Mouse (Mus musculus): ENCODE data around the gene Myl10. TPM values are rescaled to one million over a fixed set of nuclear protein-coding genes. Genes with fewer than 3 reads are reported as not detected.
A peak's percentile ranks its signal among the peaks of the same experiment; 100 is the strongest.

Myl10 gene
- total and polyA plus RNA-seq, 2 experiments, result not detected

- H3K36me3 ChIP-seq (ENCODE audit: control insufficient read depth, insufficient read depth, low read length), result no peaks in the 10 kb centered on the region
- TF ChIP-seq POLR2A (IDR thresholded peaks at IDR 0.05; ENCODE audit: extremely low read depth, insufficient read depth, low read length), result no peak
- no peak for TF ChIP-seq CTCF (IDR thresholded peaks at IDR 0.05; ENCODE audit: low read depth, low read length)
- H3K27me3 ChIP-seq (ENCODE audit: control insufficient read depth, insufficient read depth, low read length), result no peaks in the 10 kb centered on the region
- no peak overlapping the region for H3K4me3 ChIP-seq (ENCODE audit: insufficient read depth, low read depth, low read length)
- no peaks in the 10 kb centered on the region for H3K79me2 ChIP-seq (ENCODE audit: control insufficient read depth, insufficient read depth, low read length)
- no peak overlapping the region for H3K27ac ChIP-seq (replicated peaks; ENCODE audit: insufficient read depth, low read depth, low read length)
- H3K9ac ChIP-seq (ENCODE audit: low read depth, low read length), result no peak overlapping the region
- 89% methylated on average over 10 of the region's 10 CpGs for WGBS
- H3K4me1 ChIP-seq (ENCODE audit: control insufficient read depth, insufficient read depth, low read length), result peaks cover 2% of the 10 kb centered on the region; the same call in 1 of the 2 replicates
- no peak for DNase-seq (ENCODE audit: extremely low read depth, low read depth, low spot score)
These were observed 30.7 kb upstream of the Myl10 start for GRCm38 (mm10) chr5:136662281-136662680.

GRCm38 (mm10) chr5:136662822-136663221 lies 30.1 kb upstream of the Myl10 start:
- Histone ChIP-seq H3K4me3 (ENCODE audit: insufficient read depth, low read depth, low read length) (no peak overlapping the region), H3K9ac (ENCODE audit: low read depth, low read length) (no peak overlapping the region), H3K79me2 (ENCODE audit: control insufficient read depth, insufficient read depth, low read length) (no peaks in the 10 kb centered on the region), H3K36me3 (ENCODE audit: control insufficient read depth, insufficient read depth, low read length) (no peaks in the 10 kb centered on the region), H3K4me1 (ENCODE audit: control insufficient read depth, insufficient read depth, low read length) (peaks cover 2% of the 10 kb centered on the region; the same call in 1 of the 2 replicates), H3K27me3 (ENCODE audit: control insufficient read depth, insufficient read depth, low read length) (no peaks in the 10 kb centered on the region), H3K27ac (replicated peaks; ENCODE audit: insufficient read depth, low read depth, low read length) (no peak overlapping the region)
- peak; percentile 91 for DNase-seq (ENCODE audit: extremely low read depth, low read depth, low spot score)
- WGBS, result 13% methylated on average over 1 of the region's 1 CpGs
- TF ChIP-seq CTCF (IDR thresholded peaks at IDR 0.05; ENCODE audit: low read depth, low read length) (no peak), POLR2A (IDR thresholded peaks at IDR 0.05; ENCODE audit: extremely low read depth, insufficient read depth, low read length) (no peak)

- DNase-seq (ENCODE audit: extremely low read depth, low read depth, low spot score), result peak; percentile 60
- Histone ChIP-seq H3K27ac (replicated peaks; ENCODE audit: insufficient read depth, low read depth, low read length) (no peak overlapping the region), H3K4me1 (ENCODE audit: control insufficient read depth, insufficient read depth, low read length) (peaks cover 2% of the 10 kb centered on the region; the same call in 1 of the 2 replicates), H3K9ac (ENCODE audit: low read depth, low read length) (no peak overlapping the region), H3K4me3 (ENCODE audit: insufficient read depth, low read depth, low read length) (no peak overlapping the region), H3K27me3 (ENCODE audit: control insufficient read depth, insufficient read depth, low read length) (no peaks in the 10 kb centered on the region), H3K79me2 (ENCODE audit: control insufficient read depth, insufficient read depth, low read length) (no peaks in the 10 kb centered on the region), H3K36me3 (ENCODE audit: control insufficient read depth, insufficient read depth, low read length) (no peaks in the 10 kb centered on the region)
- TF ChIP-seq CTCF (IDR thresholded peaks at IDR 0.05; ENCODE audit: low read depth, low read length) (peak; percentile 87), POLR2A (IDR thresholded peaks at IDR 0.05; ENCODE audit: extremely low read depth, insufficient read depth, low read length) (no peak)
- 6% methylated on average over 9 of the region's 9 CpGs for WGBS
These were observed 28.4 kb upstream of the Myl10 start for GRCm38 (mm10) chr5:136664497-136664896.

- 83% methylated on average over 18 of the region's 18 CpGs for WGBS
- no peaks in the 10 kb centered on the region for H3K36me3 ChIP-seq (ENCODE audit: control insufficient read depth, insufficient read depth, low read length)
- H3K79me2 ChIP-seq (ENCODE audit: control insufficient read depth, insufficient read depth, low read length), result no peaks in the 10 kb centered on the region
These were observed 16.5 kb upstream of the Myl10 start for GRCm38 (mm10) chr5:136676315-136677030.

GRCm38 (mm10) chr5:136678840-136679348 lies 14.1 kb upstream of the Myl10 start:
- H3K79me2 ChIP-seq (ENCODE audit: control insufficient read depth, insufficient read depth, low read length), result no peaks in the 10 kb centered on the region
- 84% methylated on average over 6 of the region's 6 CpGs for WGBS
- H3K9ac ChIP-seq (ENCODE audit: low read depth, low read length), result no peak overlapping the region
- no peaks in the 10 kb centered on the region for H3K36me3 ChIP-seq (ENCODE audit: control insufficient read depth, insufficient read depth, low read length)
- no peaks in the 10 kb centered on the region for H3K4me1 ChIP-seq (ENCODE audit: control insufficient read depth, insufficient read depth, low read length)
- H3K4me3 ChIP-seq (ENCODE audit: insufficient read depth, low read depth, low read length), result no peak overlapping the region
- no peak for DNase-seq (ENCODE audit: extremely low read depth, low read depth, low spot score)
- no peak overlapping the region for H3K27ac ChIP-seq (replicated peaks; ENCODE audit: insufficient read depth, low read depth, low read length)
- no peaks in the 10 kb centered on the region for H3K27me3 ChIP-seq (ENCODE audit: control insufficient read depth, insufficient read depth, low read length)
- TF ChIP-seq POLR2A (IDR thresholded peaks at IDR 0.05; ENCODE audit: extremely low read depth, insufficient read depth, low read length), result no peak
- TF ChIP-seq CTCF (IDR thresholded peaks at IDR 0.05; ENCODE audit: low read depth, low read length), result no peak

More at GRCm38 (mm10) chr5:136676315-136677030, 16.5 kb upstream of the Myl10 start:
- Histone ChIP-seq H3K27ac (replicated peaks; ENCODE audit: insufficient read depth, low read depth, low read length) (no peak overlapping the region), H3K4me3 (ENCODE audit: insufficient read depth, low read depth, low read length) (no peak overlapping the region), H3K27me3 (ENCODE audit: control insufficient read depth, insufficient read depth, low read length) (no peaks in the 10 kb centered on the region), H3K4me1 (ENCODE audit: control insufficient read depth, insufficient read depth, low read length) (no peaks in the 10 kb centered on the region), H3K9ac (ENCODE audit: low read depth, low read length) (no peak overlapping the region)
- no peak for DNase-seq (ENCODE audit: extremely low read depth, low read depth, low spot score)
- TF ChIP-seq POLR2A (IDR thresholded peaks at IDR 0.05; ENCODE audit: extremely low read depth, insufficient read depth, low read length) (no peak), CTCF (IDR thresholded peaks at IDR 0.05; ENCODE audit: low read depth, low read length) (no peak)

GRCm38 (mm10) chr5:136686349-136686748 lies 6.6 kb upstream of the Myl10 start:
- 91% methylated on average over 4 of the region's 4 CpGs for WGBS
- H3K4me3 ChIP-seq (ENCODE audit: insufficient read depth, low read depth, low read length), result no peak overlapping the region

More at GRCm38 (mm10) chr5:136686349-136686748, 6.6 kb upstream of the Myl10 start:
- Histone ChIP-seq H3K9ac (ENCODE audit: low read depth, low read length) (no peak overlapping the region), H3K27me3 (ENCODE audit: control insufficient read depth, insufficient read depth, low read length) (no peaks in the 10 kb centered on the region), H3K36me3 (ENCODE audit: control insufficient read depth, insufficient read depth, low read length) (no peaks in the 10 kb centered on the region), H3K4me1 (ENCODE audit: control insufficient read depth, insufficient read depth, low read length) (no peaks in the 10 kb centered on the region), H3K79me2 (ENCODE audit: control insufficient read depth, insufficient read depth, low read length) (no peaks in the 10 kb centered on the region), H3K27ac (replicated peaks; ENCODE audit: insufficient read depth, low read depth, low read length) (no peak overlapping the region)
- no peak for DNase-seq (ENCODE audit: extremely low read depth, low read depth, low spot score)
- TF ChIP-seq POLR2A (IDR thresholded peaks at IDR 0.05; ENCODE audit: extremely low read depth, insufficient read depth, low read length) (no peak), CTCF (IDR thresholded peaks at IDR 0.05; ENCODE audit: low read depth, low read length) (no peak)
